Mouse (Mus musculus) hindbrain, embryonic 15.5 days (tissue): Measurements from ENCODE around the gene Edem2. TPM values are rescaled to one million over a fixed set of nuclear protein-coding genes. Genes with fewer than 3 reads are reported as not detected.

ENCODE experiments used
- ATAC-seq: fragments of 200-750 bp; cut with Nextera tagmentation; 2 replicates; pipeline ENCODE4 v1.8.0; 2017; ENCODE audit warnings: low read depth, moderate number of reproducible peaks, moderate TSS enrichment; ENCODE audit not compliant: low FRiP score
- H3K27ac ChIP-seq: fragments of 300-500 bp; sonication (generic); replicated peaks from 2 replicates; pipeline ENCODE4 v1.5.1; 2015; ENCODE audit warnings: mild to moderate bottlenecking, inconsistent platforms
- H3K27me3 ChIP-seq: fragments of 300-500 bp; sonication (generic); 2 replicates; pipeline ENCODE4 v1.6.1; 2015; ENCODE audit warnings: control low read depth, inconsistent platforms
- H3K36me3 ChIP-seq: fragments of 300-500 bp; sonication (generic); 2 replicates; pipeline ENCODE4 v1.6.1; 2015; ENCODE audit warnings: control low read depth, inconsistent platforms
- H3K4me1 ChIP-seq: fragments of 300-500 bp; sonication (generic); replicated peaks from 2 replicates; pipeline ENCODE4 v1.6.1; 2015; ENCODE audit warnings: control low read depth, inconsistent platforms
- H3K4me2 ChIP-seq: fragments of 300-500 bp; sonication (generic); 2 replicates; pipeline ENCODE4 v1.6.1; 2015; ENCODE audit warnings: moderate library complexity, mild to moderate bottlenecking, inconsistent platforms
- H3K4me3 ChIP-seq: fragments of 300-500 bp; sonication (generic); 2 replicates; pipeline ENCODE4 v1.5.1; 2015; ENCODE audit warnings: mild to moderate bottlenecking, inconsistent platforms
- H3K9ac ChIP-seq: fragments of 300-500 bp; sonication (generic); 2 replicates; pipeline ENCODE4 v1.6.1; 2015; ENCODE audit warnings: inconsistent platforms
- H3K9me3 ChIP-seq: fragments of 300-500 bp; sonication (generic); 2 replicates; pipeline ENCODE4 v1.6.1; 2016; ENCODE audit warnings: control low read depth, inconsistent platforms
- WGBS: fragments of 180-500 bp; shearing (Covaris S2); methylation state at CpG from one replicate; pipeline ENCODE4 v1.1.7; 2015; 5-methylcytosine and 5-hydroxymethylcytosine counted together
- polyA plus RNA-seq: library from polyadenylated mRNA; unstranded; fragments of >200 nt; fragmentation: Nextera tagmentation; extraction: Ambion mirVana; gene quantifications from 2 replicates; pipeline ENCODE4 v1.2.1, GENCODE M21; 2015

The Edem2 gene
- polyA plus RNA-seq, 1 experiment from 2014 or later, result 42.4 TPM

- Histone ChIP-seq H3K4me3 (no peak overlapping the region), H3K9me3 (no peaks in the 10 kb centered on the region), H3K27me3 (no peaks in the 10 kb centered on the region), H3K36me3 (no peaks in the 10 kb centered on the region), H3K27ac (no peak overlapping the region), H3K4me2 (no peak overlapping the region), H3K4me1 (peaks cover 8% of the 10 kb centered on the region; the same call in 1 of the 2 replicates), H3K9ac (no peak overlapping the region)
- ATAC-seq, result no peak
- 100% methylated on average over 2 of the region's 2 CpGs for whole genome bisulfite sequencing
Measured at GRCm38 (mm10) chr2:155681874-155682273, 47.4 kb downstream of the Edem2 start.

- Histone ChIP-seq H3K4me2 (no peak overlapping the region), H3K36me3 (no peaks in the 10 kb centered on the region), H3K9ac (no peak overlapping the region), H3K27ac (no peak overlapping the region), H3K9me3 (no peaks in the 10 kb centered on the region), H3K4me3 (no peak overlapping the region), H3K27me3 (no peaks in the 10 kb centered on the region), H3K4me1 (peaks cover 8% of the 10 kb centered on the region; the same call in 1 of the 2 replicates)
- ATAC-seq, result no peak
- 75% methylated on average over 8 of the region's 8 CpGs for WGBS
Measured at GRCm38 (mm10) chr2:155681194-155681593, 48.1 kb downstream of the Edem2 start.

GRCm38 (mm10) chr2:155680591-155680990 is 48.7 kb downstream of the Edem2 start:
- Histone ChIP-seq H3K27ac (no peak overlapping the region), H3K4me3 (no peak overlapping the region), H3K9me3 (no peaks in the 10 kb centered on the region), H3K4me2 (no peak overlapping the region), H3K36me3 (no peaks in the 10 kb centered on the region), H3K9ac (no peak overlapping the region), H3K4me1 (peaks cover 5% of the 10 kb centered on the region; the same call in 1 of the 2 replicates), H3K27me3 (no peaks in the 10 kb centered on the region)
- WGBS, result 79% methylated on average over 5 of the region's 5 CpGs
- ATAC-seq, result no peak

GRCm38 (mm10) chr2:155679586-155680110 is 49.6 kb downstream of the Edem2 start:
- Histone ChIP-seq H3K9me3 (no peaks in the 10 kb centered on the region), H3K36me3 (no peaks in the 10 kb centered on the region), H3K4me2 (no peak overlapping the region), H3K9ac (no peak overlapping the region), H3K27ac (no peak overlapping the region), H3K27me3 (no peaks in the 10 kb centered on the region), H3K4me3 (no peak overlapping the region), H3K4me1 (0 out of 2 replicates have a peak, but pooled peaks cover 3% of the 10 kb centered on the region)
- WGBS, result 89% methylated on average over 4 of the region's 4 CpGs
- ATAC-seq, result no peak

- Histone ChIP-seq H3K4me3 (no peak overlapping the region), H3K4me2 (no peak overlapping the region), H3K27me3 (no peaks in the 10 kb centered on the region), H3K4me1 (no peaks in the 10 kb centered on the region), H3K27ac (no peak overlapping the region), H3K9ac (no peak overlapping the region), H3K36me3 (peaks cover 23% of the 10 kb centered on the region), H3K9me3 (no peaks in the 10 kb centered on the region)
- ATAC-seq, result no peak
- 73% methylated on average over 4 of the region's 4 CpGs for WGBS
Measured at GRCm38 (mm10) chr2:155675118-155675517, 54.2 kb downstream of the Edem2 start.

GRCm38 (mm10) chr2:155673546-155673945 is 55.7 kb downstream of the Edem2 start:
- Histone ChIP-seq H3K36me3 (peaks cover 27% of the 10 kb centered on the region), H3K27me3 (no peaks in the 10 kb centered on the region), H3K27ac (no peak overlapping the region), H3K4me1 (no peaks in the 10 kb centered on the region), H3K9me3 (no peaks in the 10 kb centered on the region), H3K4me3 (no peak overlapping the region), H3K9ac (no peak overlapping the region), H3K4me2 (no peak overlapping the region)
- 26% methylated on average over 2 of the region's 2 CpGs for WGBS
- no peak for ATAC-seq

GRCm38 (mm10) chr2:155671236-155671635 is 58.0 kb downstream of the Edem2 start:
- Histone ChIP-seq H3K27me3 (no peaks in the 10 kb centered on the region), H3K9ac (no peak overlapping the region), H3K4me3 (no peak overlapping the region), H3K4me2 (no peak overlapping the region), H3K36me3 (peaks cover 40% of the 10 kb centered on the region), H3K27ac (no peak overlapping the region), H3K4me1 (no peaks in the 10 kb centered on the region), H3K9me3 (no peaks in the 10 kb centered on the region)
- 71% methylated on average over 4 of the region's 4 CpGs for WGBS
- ATAC-seq, result no peak

GRCm38 (mm10) chr2:155668461-155668860 is 60.8 kb downstream of the Edem2 start:
- peaks cover 63% of the 10 kb centered on the region for H3K36me3 ChIP-seq
- no peak for ATAC-seq
- 88% methylated on average over 4 of the region's 4 CpGs for WGBS

GRCm38 (mm10) chr2:155667881-155668280 is 61.4 kb downstream of the Edem2 start:
- H3K27me3 ChIP-seq, result no peaks in the 10 kb centered on the region
- H3K36me3 ChIP-seq, result peaks cover 69% of the 10 kb centered on the region
- H3K27ac ChIP-seq, result no peak overlapping the region
- no peaks in the 10 kb centered on the region for H3K9me3 ChIP-seq
- WGBS, result 96% methylated on average over 8 of the region's 8 CpGs
- no peak overlapping the region for H3K4me3 ChIP-seq
- no peak for ATAC-seq
- no peak overlapping the region for H3K4me2 ChIP-seq
- no peak overlapping the region for H3K9ac ChIP-seq
- no peaks in the 10 kb centered on the region for H3K4me1 ChIP-seq

More at GRCm38 (mm10) chr2:155668461-155668860, 60.8 kb downstream of the Edem2 start:
- no peaks in the 10 kb centered on the region for H3K9me3 ChIP-seq
- no peak overlapping the region for H3K9ac ChIP-seq
- H3K27me3 ChIP-seq, result no peaks in the 10 kb centered on the region
- H3K4me2 ChIP-seq, result no peak overlapping the region
- no peaks in the 10 kb centered on the region for H3K4me1 ChIP-seq
- no peak overlapping the region for H3K4me3 ChIP-seq
- H3K27ac ChIP-seq, result no peak overlapping the region

GRCm38 (mm10) chr2:155663910-155664460 is 65.3 kb downstream of the Edem2 start:
- 86% methylated on average over 6 of the region's 6 CpGs for WGBS
- Histone ChIP-seq H3K27ac (no peak overlapping the region), H3K36me3 (peaks cover 68% of the 10 kb centered on the region), H3K4me3 (no peak overlapping the region), H3K9ac (no peak overlapping the region), H3K4me2 (no peak overlapping the region), H3K9me3 (no peaks in the 10 kb centered on the region), H3K27me3 (no peaks in the 10 kb centered on the region), H3K4me1 (no peaks in the 10 kb centered on the region)
- no peak for ATAC-seq

- Histone ChIP-seq H3K27me3 (no peaks in the 10 kb centered on the region), H3K9ac (no peak overlapping the region), H3K4me2 (no peak overlapping the region), H3K27ac (no peak overlapping the region), H3K4me1 (no peaks in the 10 kb centered on the region), H3K36me3 (peaks cover 67% of the 10 kb centered on the region), H3K9me3 (no peaks in the 10 kb centered on the region), H3K4me3 (no peak overlapping the region)
- WGBS, result 22% methylated on average over 5 of the region's 5 CpGs
- ATAC-seq, result no peak
Measured at GRCm38 (mm10) chr2:155663097-155663496, 66.2 kb downstream of the Edem2 start.

- no peaks in the 10 kb centered on the region for H3K9me3 ChIP-seq
- no peaks in the 10 kb centered on the region for H3K4me1 ChIP-seq
- ATAC-seq, result no peak
- no peak overlapping the region for H3K4me2 ChIP-seq
- H3K9ac ChIP-seq, result no peak overlapping the region
- no peaks in the 10 kb centered on the region for H3K27me3 ChIP-seq
- WGBS, result 84% methylated on average over 5 of the region's 5 CpGs
- no peak overlapping the region for H3K27ac ChIP-seq
- no peak overlapping the region for H3K4me3 ChIP-seq
- peaks cover 68% of the 10 kb centered on the region for H3K36me3 ChIP-seq
Measured at GRCm38 (mm10) chr2:155662390-155662789, 66.9 kb downstream of the Edem2 start.
